Mouse (Mus musculus): ENCODE results near the gene Mast4.

DNA sequence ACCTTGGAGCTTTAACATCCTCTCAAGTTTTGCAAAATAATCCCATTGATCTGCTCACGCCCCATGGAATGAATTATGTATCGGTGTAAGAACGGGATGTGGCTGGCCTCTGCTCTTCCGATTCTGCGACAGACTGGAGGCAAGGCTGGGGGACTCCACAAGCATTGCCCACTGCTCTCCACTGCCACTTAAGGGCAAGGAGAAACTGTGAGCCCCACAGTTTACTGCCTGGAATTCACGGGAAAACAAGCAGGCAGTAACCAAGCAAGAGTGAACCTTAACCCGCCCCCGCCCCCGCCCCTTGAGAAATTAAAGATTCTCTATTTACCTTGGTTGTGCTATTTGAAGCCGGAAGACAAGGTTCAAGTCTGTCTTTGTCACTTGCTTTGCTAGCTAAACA is 444.3 kb downstream of the Mast4 start:
- no peak for TF ChIP-seq MAFK (IDR thresholded peaks at IDR 0.05; ENCODE audit: borderline replicate concordance, low read depth, low read length)
- no peak for TF ChIP-seq MYC (IDR thresholded peaks at IDR 0.05; ENCODE audit: low read depth, low read length)
- TF ChIP-seq CTCF (IDR thresholded peaks at IDR 0.05 in 2 of 3, conservative IDR thresholded peaks at IDR 0.05 in 1 of 3; ENCODE audit: control insufficient read depth in 1 of 3, insufficient read depth in 1 of 3, low read depth in 2 of 3, low read length in 3 of 3, poor library complexity in 1 of 3, severe bottlenecking in 1 of 3): no peak
- TF ChIP-seq CHD2 (IDR thresholded peaks at IDR 0.05; ENCODE audit: low read length): no peak
- no peak for TF ChIP-seq ELF1 (IDR thresholded peaks at IDR 0.05; ENCODE audit: low read depth, low read length)
- no peak for TF ChIP-seq ZMIZ1 (IDR thresholded peaks at IDR 0.05; ENCODE audit: low read depth, low read length)
- TF ChIP-seq NELFE (IDR thresholded peaks at IDR 0.05; ENCODE audit: low read depth, low read length): no peak
- no peak for TF ChIP-seq TAL1 (IDR thresholded peaks at IDR 0.05; ENCODE audit: low read length)
- TF ChIP-seq UBTF (IDR thresholded peaks at IDR 0.05; ENCODE audit: borderline replicate concordance, insufficient read depth, low read depth, low read length): no peak

All from MEL (cell line).